Mouse (Mus musculus) spleen, adult 12 weeks (tissue): ENCODE measurements around the gene Trpm3.
"Not testable (repeated sequence)": the region's sequence is repeated elsewhere in the genome, so short reads cannot be mapped to it uniquely, and the experiment has no call there.

Source experiments
- DNase-seq: peaks from one replicate; pipeline ENCODE4 v3.0.0; 2022; ENCODE audit warnings: low spot score

Gene Trpm3

GRCm38 (mm10) chr19:22973727-22974126 is 834.9 kb downstream of the Trpm3 start:
- DNase-seq = no peak

DNA sequence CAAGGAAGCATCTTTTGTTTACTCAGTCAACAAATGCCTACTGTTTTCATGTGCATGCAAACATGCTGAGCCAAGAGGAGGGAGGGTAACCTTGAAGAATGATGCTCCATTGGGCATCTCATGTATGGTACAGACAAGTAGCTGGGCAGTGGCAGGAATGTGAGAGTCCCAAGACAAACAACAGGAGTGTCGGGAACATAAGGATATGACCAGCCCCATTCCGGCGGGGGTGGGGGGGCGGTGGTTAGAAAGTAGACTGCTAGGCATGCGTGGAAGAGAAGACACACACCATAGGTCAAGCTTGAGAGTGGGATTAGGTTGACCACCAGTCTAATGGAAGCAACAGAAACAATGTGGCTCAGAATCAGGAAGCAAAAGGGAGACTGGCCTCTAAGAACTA is 837.0 kb downstream of the Trpm3 start:
- no peak for DNase-seq

DNA sequence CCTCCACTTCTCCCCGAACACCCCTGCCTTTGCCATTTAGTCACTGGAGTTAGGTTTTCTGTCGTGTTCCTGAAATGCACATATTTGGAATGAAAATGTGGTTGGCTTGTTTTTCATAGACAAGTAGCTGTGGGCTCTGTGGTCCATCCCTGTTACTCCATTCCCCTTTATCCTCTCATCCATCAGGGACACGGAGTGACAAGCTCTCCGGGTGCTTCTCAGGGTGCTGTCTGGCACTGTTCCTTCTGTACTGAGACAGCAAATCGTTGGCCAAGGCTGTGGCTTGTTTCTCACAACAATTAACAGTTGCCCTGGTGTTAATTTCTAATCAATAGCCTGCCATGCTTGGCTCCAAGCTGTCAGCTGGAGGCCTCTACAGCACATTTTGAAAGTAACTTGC is 838.7 kb downstream of the Trpm3 start:
- no peak for DNase-seq

- no peak for DNase-seq
Observed at GRCm38 (mm10) chr19:22978763-22979162, 839.9 kb downstream of the Trpm3 start.

DNA sequence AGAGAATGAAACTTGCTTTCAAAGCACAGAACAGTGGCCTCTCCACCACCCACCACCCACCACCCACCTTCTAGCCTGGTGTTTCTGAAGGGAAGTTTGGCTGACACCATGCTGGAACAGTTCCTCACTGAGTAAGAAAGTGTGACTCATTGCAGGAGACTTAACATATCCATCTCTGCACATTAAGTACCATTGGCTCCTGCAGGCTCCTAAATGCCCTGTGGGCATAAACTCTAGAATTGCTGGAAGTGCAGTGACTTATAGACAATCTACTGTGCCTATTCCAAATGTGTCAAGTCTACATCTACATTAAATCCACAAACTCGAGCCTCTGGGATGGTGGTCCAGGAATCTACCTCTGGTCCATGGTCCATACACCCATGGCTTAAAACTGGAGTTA is 840.3 kb downstream of the Trpm3 start:
- DNase-seq = no peak

GRCm38 (mm10) chr19:22987914-22988313 is 849.1 kb downstream of the Trpm3 start:
- DNase-seq = no peak

DNA sequence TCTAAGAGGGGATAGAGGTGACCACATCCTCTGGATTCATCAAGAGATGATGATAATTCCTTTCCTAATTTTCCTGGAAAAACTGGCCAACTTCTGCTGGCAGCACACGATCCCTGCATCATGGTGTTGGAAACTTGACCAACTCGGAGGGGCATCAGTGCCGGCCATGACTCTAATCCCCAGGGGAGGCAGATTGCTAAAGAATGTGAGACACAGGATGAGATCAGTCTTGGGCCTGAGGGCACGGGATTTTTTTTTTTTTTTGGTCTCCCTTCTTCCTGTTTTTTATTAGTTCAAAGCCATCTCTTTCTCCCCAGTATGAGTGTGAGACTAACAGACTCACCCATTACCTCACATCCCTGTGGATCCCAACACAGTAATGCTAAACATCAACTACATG is 855.1 kb downstream of the Trpm3 start:
- DNase-seq = no peak

GRCm38 (mm10) chr19:22994531-22994930 is 855.7 kb downstream of the Trpm3 start:
- DNase-seq = no peak

- DNase-seq = no peak
Observed at GRCm38 (mm10) chr19:23000293-23000692, 861.4 kb downstream of the Trpm3 start.

DNA sequence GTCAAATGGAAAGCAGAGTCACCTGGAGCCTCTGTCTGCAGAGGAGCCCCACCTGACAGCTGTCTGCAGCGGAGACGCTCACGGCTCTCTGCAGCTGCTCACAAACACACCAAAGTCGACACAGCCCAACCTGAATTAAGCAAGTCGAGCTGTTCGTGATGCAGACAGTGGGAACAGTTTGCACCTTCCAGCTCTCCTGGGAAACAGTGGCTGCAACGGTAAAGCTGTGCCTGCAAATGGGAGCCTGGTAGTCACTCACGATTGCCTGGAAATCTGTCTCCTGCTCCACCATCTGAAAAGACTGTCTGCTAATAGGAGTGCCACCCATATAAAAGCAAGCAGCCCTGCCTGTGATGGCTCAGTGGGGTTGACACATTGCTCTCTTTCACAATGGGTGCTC is 865.0 kb downstream of the Trpm3 start:
- no peak for DNase-seq

DNA sequence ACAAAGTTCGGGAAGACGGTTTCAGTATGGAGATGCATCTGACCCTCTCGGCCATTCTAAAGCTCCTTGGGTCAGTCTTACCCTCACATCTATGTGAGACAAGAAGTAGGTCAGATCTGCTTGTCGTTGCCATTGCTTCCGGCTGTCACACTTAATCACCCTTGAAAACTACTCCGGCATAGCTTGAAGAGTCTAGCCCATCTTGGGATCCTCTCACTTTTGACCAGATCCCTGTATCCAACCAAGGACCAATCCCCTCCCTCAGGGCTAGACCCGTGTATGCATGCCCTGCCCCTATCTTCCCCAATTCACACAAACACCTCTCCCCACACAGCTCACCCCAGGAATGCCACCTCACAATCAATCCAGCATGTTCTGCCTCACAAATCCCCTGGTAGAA is 867.0 kb downstream of the Trpm3 start:
- DNase-seq = no peak

DNA sequence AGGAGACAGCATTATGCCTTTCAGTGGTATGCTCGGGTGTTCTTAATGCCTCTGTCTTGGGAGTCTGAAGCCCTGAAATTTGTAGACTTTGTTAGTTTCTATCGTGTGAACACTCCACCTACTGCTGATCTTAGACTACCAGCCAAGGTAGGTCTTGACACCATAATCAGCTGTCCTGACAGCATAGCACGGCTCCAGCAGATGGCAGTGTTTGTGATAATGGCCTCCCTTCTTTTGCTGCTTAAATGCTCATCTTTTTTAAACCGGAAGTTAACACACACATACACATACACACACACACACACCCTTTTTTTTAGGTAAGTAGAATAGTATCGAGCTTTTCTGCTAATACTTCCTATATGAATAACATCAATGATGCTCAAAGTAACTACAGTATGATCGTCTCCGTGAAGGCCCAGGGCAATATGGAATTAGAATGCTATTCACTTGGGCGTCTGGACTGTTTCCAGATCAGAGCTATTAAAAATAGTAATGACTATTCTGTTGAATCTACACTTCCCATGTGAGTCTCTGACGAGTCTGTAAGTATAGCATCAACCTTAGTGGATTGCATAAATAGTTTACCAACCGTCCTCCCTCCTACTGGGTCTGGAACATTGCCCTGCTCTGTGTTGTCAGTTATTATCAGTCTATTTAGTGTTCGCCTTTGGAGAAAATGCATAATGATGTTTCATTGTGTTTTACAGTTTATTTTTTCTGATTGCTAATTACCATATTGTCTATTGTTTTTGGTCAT is 867.8 kb downstream of the Trpm3 start:
- no peak for DNase-seq

DNA sequence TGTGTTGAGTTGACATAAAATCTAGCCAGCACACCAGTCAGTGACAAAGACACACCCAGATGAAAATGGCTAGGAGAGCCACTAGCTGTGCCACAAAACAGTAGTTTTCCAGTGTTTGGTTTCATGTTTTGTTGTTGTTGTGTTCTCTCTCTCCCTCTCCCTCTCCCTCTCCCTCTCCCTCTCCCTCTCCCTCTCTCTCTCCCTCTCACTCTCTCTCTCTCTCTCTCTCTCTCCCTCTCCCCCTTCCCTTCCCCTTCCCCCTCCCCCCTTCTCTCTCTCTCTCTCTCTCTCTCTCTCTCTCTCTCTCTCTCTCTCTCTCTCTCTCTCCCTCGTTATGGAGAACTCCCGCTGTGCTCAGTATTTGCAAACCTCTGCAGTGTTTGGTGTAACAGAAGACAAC is 874.8 kb downstream of the Trpm3 start:
- no peak for DNase-seq

GRCm38 (mm10) chr19:23015516-23015915 is 876.7 kb downstream of the Trpm3 start:
- no peak for DNase-seq

DNA sequence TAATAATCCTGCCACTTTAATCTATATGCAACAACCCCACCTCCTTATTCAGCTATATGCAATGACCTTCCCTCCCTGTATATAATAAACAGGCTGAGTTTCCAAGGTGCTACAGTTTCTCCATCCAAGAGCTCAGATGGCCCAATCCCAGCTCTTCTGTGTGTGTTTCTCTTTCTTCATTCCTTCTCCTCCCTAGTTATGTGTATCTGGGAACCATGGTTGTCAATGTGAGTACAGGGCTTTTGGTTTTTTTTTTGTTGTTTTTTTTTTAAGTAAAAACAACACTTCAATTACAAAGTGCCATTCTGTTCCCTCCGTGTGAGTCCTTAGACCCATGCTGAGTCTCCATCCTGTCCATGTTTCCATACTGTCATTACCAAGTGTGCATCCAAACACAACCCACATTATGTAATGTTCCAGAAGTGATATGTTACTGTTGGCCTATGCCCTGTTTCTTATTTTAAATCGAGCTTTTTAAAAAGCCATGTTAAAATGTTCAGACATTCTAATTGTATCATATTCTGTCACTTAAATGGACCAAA is 879.4 kb downstream of the Trpm3 start:
- DNase-seq = no peak

- DNase-seq = no peak
Observed at GRCm38 (mm10) chr19:23022902-23023301, 884.1 kb downstream of the Trpm3 start.

DNA sequence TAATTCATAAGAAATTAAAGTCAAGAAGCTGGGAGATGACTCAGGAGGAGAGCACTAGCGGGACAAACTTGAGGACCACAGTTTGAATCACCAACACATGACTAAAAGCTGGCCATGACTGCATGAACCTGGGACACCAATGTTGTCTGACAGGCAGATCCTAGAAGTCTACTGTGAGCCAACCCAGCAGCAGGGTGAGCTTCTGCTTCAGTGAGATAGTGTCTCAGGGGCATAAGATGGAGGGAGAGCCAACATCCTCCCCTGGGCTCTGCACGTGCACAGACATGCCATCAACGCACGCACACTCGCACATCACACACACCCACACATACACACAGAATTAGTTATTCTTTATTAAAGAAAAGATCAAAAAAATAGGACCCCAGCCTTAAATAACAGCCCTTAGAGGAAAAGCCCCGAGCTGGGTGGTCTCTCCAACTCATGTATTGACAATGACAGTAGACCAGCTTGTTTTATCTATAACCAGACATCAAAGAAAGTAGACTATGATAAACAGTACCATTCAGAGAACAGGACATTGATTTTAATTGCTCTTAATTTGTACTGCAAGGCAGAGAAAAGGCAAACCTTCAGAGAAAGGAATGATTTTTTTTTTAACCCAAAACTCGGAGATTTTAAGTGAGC is 884.6 kb downstream of the Trpm3 start:
- DNase-seq = no peak

GRCm38 (mm10) chr19:23024821-23025220 is 886.0 kb downstream of the Trpm3 start:
- no peak for DNase-seq

- DNase-seq = no peak
Observed at GRCm38 (mm10) chr19:23026427-23026826, 887.6 kb downstream of the Trpm3 start.

GRCm38 (mm10) chr19:23028283-23028682 is 889.4 kb downstream of the Trpm3 start:
- no peak for DNase-seq

- not testable (repeated sequence) for DNase-seq
Observed at GRCm38 (mm10) chr19:23033343-23033742, 894.5 kb downstream of the Trpm3 start.

GRCm38 (mm10) chr19:23034117-23034516 is 895.3 kb downstream of the Trpm3 start:
- DNase-seq = no peak

DNA sequence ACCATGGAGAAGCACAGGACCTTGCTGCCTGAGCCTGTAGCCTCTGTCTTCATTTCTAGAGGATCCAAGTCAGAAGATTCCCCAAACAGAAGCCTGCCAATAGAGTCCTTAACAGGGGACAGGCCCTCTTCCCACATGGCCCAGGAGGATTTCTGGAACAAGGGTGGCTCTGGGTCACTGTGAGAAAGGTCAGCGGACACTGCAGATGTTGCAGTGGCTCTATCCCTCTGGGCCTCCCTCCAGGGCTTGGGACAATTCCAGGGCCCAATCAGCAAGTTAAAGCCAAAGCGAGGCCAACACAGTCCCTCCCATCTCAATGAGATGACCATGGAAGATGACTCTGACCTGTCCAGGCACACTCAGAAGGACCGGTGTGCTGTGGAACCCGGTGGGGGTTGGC is 896.1 kb downstream of the Trpm3 start:
- DNase-seq = no peak

GRCm38 (mm10) chr19:23035786-23036185 is 896.9 kb downstream of the Trpm3 start:
- DNase-seq = no peak
